Comparison of ENCODE assay signal across 10 mouse cellular contexts in genomic region chr14:34208651-34209050, GRCm38 (mm10). TPM values are rescaled to one million over a fixed set of nuclear protein-coding genes. Genes with fewer than 3 reads are reported as not detected.
DNase-seq lines count a peak whose midpoint lies in the region; ATAC-seq lines count a peak whose summit lies in the region.
"Had no signal": no experiment of that assay in that cellular context is flagged by ENCODE, and none has a peak within 500 bp of the region (broad histone marks: within the 10 kb centered on the region; RNA-seq: fewer than 3 reads in every experiment).

No protein-coding gene starts in this region.

- ATAC-seq in intestine, embryonic 15.5 days, result no peak

- no peak overlapping the region for H3K9ac ChIP-seq in intestine, embryonic 15.5 days
- H3K9ac ChIP-seq: limb, embryonic 13.5 days had no signal

- no peak overlapping the region for H3K27ac ChIP-seq in intestine, embryonic 15.5 days
- H3K27ac ChIP-seq: limb, embryonic 13.5 days had no signal

- 54% methylated on average over 2 of the region's 2 CpGs for WGBS in intestine, embryonic 15.5 days

- no peak overlapping the region for H3K4me3 ChIP-seq in intestine, embryonic 15.5 days (replicated peaks)
- H3K4me3 ChIP-seq: limb, embryonic 13.5 days had no signal

- H3K4me1 ChIP-seq in intestine, embryonic 15.5 days (replicated peaks), result no peaks in the 10 kb centered on the region
- H3K4me1 ChIP-seq: limb, embryonic 13.5 days had no signal

- H3K9me3 ChIP-seq in intestine, embryonic 15.5 days, result no peaks in the 10 kb centered on the region
- H3K9me3 ChIP-seq: limb, embryonic 13.5 days had no signal

- DNase-seq in adrenal gland, adult (ENCODE audit: inconsistent age in 2 of 2, low spot score in 1 of 2), result peak; percentile 29 to 83
- no peak for DNase-seq in adrenal gland, postnatal 4 days (ENCODE audit: low spot score in 2 of 2)
- peak; percentile 58 for DNase-seq in layer of hippocampus, adult 11-12 months (ENCODE audit: low spot score)
- no peak for DNase-seq in layer of hippocampus, adult 8-10 months (ENCODE audit: low spot score in 2 of 2)
- peak; percentile 27 for DNase-seq in MN1 (ENCODE audit: low spot score)
- peak; percentile 42 for DNase-seq in embryo, embryonic 9.5 days (ENCODE audit: extremely low spot score)
- DNase-seq in lung, postnatal 36 days, result peak; percentile 73

- H3K4me2 ChIP-seq in intestine, embryonic 15.5 days (replicated peaks), result no peak overlapping the region
- H3K4me2 ChIP-seq: limb, embryonic 13.5 days had no signal

- no peaks in the 10 kb centered on the region for H3K36me3 ChIP-seq in intestine, embryonic 15.5 days
- H3K36me3 ChIP-seq: limb, embryonic 13.5 days had no signal

- H3K27me3 ChIP-seq in intestine, embryonic 15.5 days (replicated peaks), result no peaks in the 10 kb centered on the region
- H3K27me3 ChIP-seq: limb, embryonic 13.5 days had no signal

RNA-seq across cellular contexts. Expression of gene Gprin2, which starts 7.2 kb away (rescaled TPM):
- total RNA-seq in adrenal gland, postnatal 4 days (2021), result 1 to 10 TPM; 3.0 to 3.9 TPM
- total RNA-seq in layer of hippocampus, adult 8-10 months (2022), result 1 to 10 TPM; 1.2 to 3.0 (median 2.2) TPM
- 0.19 and 0.30 TPM in 2 replicates for polyA plus RNA-seq in intestine, embryonic 15.5 days (2015; fragmentation: Nextera tagmentation; extraction: Ambion mirVana)

RNA-seq across cellular contexts. Expression of gene Syt15, which starts 10.7 kb away (rescaled TPM):
- 1 to 10 TPM; 1.1 to 1.3 TPM for total RNA-seq in adrenal gland, postnatal 4 days (2021)
- under 1 TPM; 0.43 to 1.00 (median 0.59) TPM for total RNA-seq in layer of hippocampus, adult 8-10 months (2022)
- 0.73 and 1.1 TPM in 2 replicates for polyA plus RNA-seq in intestine, embryonic 15.5 days (2015; fragmentation: Nextera tagmentation; extraction: Ambion mirVana)

RNA-seq across cellular contexts. Expression of gene Npy4r, which starts 56.4 kb away (rescaled TPM):
- total RNA-seq in adrenal gland, postnatal 4 days (2021), result under 1 TPM in 1 of 2 experiments, not detected in 1; 0.20 TPM
- not detected for total RNA-seq in layer of hippocampus, adult 8-10 months (2022)
- polyA plus RNA-seq in intestine, embryonic 15.5 days (2015; fragmentation: Nextera tagmentation; extraction: Ambion mirVana), result 0.21 and 0.41 TPM in 2 replicates
- polyA plus RNA-seq: frontal cortex, adult 2 months; limb, embryonic 13.5 days had no signal

Comparison
In these comparisons a context has a peak if more than half of its experiments do, and no peak if none do; other contexts are left out.
1. DNase-seq: peak in adrenal gland, adult (2 of 2), layer of hippocampus, adult 11-12 months (single experiment), MN1 (single experiment), embryo, embryonic 9.5 days (single experiment) and lung, postnatal 36 days (single experiment); none in adrenal gland, postnatal 4 days (0 of 2) and layer of hippocampus, adult 8-10 months (0 of 2).